Mouse (Mus musculus): ENCODE data around the gene Cdkn3.
"Not testable (repeated sequence)": the region's sequence is repeated elsewhere in the genome, so short reads cannot be mapped to it uniquely, and the experiment has no call there.

Gene Cdkn3

DNA sequence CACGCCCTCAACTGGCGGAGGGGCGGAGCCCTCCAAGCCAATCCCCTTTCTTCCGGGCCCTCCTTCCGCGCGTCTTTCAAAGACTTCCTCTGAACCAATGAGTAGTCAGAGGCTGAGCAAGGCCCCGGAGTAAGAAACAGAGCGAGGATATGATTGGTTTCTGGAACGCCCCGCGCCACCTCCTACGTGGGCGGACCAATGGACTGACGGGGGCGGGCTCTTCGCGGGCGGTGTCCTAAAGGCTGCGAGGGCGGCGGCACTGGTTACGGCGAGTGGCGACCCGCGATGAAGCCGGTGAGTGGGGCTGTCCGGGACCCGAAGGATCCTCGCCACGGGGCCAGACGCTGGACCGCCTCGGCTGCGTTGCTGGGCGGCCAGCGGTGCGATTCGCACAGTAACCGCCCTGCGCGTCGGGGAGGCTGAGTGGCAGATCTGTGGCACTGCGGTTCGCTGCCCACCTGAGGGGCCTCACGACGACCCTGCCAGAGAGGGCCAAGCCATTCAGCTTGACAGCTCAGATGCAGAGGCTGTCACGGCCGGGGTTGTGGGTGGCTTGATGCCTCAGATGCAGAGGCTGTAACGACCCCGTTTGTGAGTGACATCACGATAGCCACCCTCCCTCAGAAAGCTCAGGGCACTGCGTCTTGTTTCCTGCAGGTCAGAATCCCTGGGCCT lies at the start of gene Cdkn3:
TSS of gene Cdkn3 (plus strand) at position 187 of the 675 bp plus-strand sequence.
- peak; percentile 93 for DNase-seq

DNA sequence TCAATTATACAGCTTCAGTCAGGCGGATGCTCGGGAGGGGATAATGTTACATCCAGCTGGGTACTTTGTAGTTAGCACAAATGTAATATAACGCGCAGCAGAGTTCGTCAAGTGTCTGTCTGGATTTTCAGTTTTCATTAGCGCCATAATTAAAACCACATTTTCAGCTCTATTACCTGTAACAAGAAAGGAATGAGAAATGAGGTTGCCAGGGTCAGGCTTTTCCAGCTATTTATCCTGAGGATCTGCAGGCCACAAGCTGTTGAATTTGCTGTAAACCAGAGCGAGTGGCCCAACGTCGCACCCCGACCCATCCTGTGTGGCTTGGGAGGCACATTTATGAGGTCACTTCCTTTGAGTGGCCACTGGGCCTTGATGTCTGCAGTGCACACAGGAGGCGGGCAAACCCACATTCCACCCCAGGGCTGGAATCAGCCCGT lies 41.8 kb upstream of the Cdkn3 start:
- no peak for DNase-seq

DNA sequence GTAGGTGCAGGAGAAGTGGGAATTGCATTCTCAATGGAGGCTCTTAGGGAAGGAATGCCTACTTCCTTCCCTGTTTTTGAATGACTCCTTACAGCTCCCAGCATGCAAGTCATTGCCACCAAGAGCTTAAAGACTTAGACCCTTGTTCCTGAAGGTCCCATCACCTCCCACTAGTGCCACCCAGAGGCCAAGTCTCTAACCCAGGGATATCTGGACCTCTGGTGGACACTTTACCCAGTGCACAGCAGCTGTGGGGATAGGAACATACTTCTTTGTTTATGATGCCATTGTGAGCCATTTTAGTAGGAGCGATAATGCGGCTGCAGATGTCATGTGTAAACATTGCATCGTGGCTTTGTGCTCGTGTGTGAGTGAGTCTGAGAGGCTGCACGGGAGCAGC lies 38.3 kb upstream of the Cdkn3 start:
- DNase-seq = peak; percentile 38

DNA sequence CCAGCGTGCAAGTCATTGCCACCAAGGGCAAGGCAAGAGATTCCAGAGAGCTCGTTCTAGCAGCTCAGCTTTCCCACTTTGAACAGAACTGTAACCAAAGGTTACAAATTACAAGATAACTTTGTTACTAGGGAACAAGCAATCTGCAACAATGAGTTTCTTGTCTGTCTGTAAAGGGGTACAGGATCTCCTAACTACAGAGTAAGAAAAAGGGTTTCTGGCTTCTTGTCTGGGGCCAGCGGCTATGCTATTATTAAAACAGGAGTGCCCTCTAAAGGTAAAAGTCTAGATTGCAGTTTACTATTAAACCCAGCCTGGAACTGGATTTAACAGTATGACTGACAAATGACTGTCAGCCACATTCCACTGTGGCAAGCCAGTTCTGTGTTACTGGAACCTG lies 36.5 kb upstream of the Cdkn3 start:
- DNase-seq = no peak

DNA sequence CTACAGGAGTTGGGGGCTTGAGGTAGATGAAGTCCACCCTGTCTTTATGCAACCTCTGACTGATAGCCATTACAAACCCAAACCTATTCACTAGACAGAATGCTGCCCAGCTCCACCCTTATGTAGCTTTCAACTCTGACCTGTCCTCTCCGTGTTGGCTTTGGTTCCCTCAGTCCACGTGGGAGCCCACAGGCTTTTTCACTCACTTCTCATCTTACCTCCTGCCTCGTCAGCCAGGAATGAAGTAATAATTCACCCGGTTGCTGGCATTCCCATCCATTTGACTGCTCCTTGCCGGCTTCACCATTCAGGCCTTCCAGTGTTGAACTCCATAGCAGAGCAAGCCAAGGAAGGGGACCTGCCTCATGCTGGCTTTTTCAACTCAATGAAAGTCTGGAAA lies 35.4 kb upstream of the Cdkn3 start:
- peak; percentile 66 for DNase-seq

DNA sequence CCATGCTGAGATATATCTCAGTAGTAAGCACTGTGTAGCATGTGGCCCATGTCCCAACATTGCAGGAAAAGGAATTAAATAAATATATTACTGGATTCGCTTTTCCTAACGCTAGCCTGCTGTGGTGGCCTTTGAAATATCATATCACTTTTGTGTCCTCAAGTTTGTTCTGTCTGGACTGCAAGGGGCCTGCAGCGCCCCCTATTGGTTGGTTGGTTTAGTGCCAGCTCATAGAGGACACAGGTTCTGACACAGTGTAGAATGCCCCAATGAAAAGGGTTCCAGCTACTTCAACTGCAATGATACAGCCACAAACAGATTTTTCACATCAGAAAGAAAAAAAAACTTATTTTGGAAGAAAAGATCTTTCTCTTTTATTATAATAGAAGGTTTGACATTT lies 34.6 kb upstream of the Cdkn3 start:
- peak; percentile 15 for DNase-seq

DNA sequence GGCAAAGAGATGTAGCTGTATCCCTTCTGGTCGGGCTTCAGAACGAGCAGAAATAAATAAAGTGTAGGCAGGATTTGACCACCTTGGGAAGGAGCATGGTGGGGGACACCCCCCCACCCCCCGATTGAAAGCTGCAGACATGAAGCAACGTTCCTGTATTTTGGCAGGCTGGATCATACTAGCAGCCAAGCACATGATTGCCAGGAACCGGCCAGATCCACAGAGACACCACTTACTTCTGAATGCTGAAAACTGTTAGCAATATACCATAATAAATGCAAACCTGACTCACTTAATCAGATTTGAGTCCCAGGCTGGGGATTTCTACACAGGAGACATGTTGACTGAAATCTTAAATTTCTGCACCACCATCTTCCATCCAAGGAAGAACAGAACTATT lies 26.1 kb upstream of the Cdkn3 start:
- no peak for DNase-seq

DNA sequence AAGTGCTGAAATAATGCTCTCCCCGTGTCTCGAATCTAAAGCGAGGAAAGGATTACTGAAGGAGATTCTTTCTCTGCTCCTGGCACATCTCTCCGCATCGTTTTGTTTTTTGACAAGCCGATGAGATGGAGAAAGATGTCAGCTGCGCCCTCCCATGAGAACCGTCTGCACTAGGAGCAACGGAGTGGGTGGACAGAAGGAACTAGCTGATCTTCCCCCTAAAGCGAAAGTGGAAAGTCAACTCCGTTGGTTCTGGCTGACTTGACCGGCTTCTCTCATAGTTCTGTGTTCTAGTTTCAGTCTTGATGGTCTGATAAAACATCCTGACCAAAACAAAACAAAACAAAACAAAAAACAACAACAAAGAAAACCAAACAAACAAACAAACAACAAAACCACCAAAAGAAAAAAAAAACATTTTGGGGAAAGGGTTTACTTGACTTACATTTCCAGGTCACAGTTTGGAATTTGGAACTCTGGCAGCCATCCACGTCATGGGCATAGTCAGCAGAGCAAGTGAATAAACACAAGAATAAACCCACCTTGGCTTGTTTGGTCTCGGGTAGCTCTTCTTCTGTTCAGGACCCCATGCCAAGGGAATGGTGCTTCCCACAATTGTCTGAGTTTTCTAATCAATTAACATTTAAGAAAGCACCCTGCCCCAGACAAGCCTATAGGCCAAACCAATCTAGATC lies 25.4 kb upstream of the Cdkn3 start:
- no peak for DNase-seq

DNA sequence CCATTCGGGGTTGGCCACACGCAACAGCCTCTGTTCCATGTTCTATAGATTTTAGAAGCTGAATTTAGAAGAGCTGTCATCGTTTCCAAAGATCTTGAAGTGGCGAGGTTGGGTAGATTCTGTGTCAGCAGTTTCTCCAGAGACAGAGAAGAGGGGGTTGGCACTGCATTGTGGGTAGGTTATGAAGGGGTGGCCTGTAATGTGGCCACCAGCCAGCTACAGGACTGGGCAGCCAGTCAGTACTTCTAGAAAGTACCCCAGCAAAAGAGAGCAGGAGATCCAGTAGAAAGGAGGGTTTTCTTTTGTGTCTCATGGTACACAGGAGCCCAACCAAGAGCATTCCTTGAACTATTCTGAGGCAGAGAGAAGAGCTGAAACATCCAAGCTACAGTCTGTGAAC lies 24.0 kb upstream of the Cdkn3 start:
- no peak for DNase-seq

DNA sequence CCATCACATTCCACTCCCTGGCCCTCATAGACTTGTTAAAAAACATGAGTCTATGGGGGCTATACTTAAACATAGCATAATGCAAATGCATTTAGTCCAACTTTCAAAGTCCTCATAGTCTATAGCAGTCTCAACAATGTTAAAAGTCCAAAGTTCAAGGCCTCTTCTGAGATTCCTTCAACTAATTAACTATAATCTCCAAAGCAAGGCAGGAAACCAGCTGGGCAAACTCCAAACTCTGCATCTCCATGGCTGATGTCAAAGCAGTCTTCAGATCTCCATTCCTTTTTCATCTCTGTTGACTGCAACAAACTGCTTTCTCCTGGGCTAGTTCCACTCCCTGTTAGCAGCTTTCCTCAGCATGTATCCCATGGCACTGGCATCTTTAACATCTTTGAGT lies 23.0 kb upstream of the Cdkn3 start:
- not testable (repeated sequence) for DNase-seq

DNA sequence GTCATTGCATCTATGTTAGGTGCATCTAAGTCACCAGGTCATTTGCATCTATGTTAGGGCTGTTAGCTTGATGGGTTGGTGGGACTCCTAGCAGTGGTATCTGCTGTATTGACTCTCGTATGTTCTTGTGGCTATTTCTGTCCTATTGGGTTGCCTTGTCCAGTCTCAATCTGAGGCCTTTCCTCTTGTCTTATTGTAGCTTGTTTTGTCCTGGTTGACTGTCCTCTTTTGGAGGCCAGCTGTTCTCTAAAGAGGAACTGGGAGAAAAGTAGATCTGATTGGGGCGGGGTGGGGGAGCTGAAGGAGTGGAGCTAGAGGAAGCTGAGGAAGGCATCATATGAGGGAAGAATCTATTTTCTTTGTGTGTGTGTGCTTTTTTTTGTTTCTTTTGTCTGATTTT lies 17.7 kb upstream of the Cdkn3 start:
- no peak for DNase-seq

DNA sequence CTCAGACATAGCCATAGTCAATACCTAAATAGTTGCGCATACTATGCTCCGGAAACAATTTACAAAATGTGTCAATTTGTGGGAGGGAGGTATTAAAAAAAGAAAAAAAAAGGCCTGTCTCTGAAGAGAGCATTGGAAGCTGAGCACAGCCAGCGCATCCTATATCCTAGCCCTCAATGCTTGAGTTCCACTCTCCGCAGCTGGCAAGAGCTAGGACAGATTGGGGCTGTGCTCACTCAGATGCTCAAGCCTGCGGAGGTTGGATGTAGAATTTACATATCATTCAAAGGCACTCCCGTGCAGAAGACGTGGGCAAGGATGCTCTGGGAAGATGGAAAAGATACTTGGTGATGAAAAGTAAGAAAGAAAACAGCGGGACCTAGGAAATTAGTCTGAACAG lies 14.9 kb upstream of the Cdkn3 start:
- no peak for DNase-seq

DNA sequence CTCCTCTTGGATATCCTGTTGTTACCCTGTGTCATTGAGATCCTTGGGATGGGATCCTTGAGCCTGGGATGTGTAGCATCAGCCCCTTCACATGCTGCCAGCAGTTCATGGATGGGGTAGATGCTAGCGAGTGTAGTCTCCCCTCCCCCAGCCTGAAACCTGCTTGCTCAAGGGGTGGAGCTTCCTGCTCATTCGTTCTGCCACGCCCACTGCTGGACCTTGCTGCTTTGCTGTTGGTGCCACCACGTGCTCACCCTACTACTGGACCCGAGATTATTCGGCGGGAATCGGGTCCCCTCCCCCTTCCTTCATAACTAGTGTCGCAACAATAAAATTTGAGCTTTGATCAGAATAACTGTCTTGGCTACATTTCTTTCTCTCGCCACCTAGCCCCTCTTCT lies 6.0 kb upstream of the Cdkn3 start:
- DNase-seq = peak; percentile 15

DNA sequence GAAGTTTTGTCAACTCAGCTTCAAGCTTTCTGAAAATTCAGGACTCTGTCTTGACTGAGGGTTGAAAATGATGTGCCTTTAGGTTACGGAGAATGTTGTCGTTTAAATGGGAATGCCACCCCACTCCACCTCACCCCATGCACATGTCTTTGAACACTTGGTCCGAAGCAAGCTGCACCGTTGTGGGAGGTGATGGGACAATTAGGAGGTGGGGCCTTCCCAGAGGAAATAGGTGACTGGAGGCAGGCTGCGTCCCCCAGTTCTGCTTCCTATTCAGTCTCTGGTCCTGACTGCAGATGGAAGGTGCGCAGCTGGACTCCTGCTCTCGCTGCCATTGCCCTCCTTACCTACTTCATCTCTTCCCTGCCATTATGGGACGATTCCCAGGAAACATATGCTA lies 4.5 kb upstream of the Cdkn3 start:
- DNase-seq = no peak

DNA sequence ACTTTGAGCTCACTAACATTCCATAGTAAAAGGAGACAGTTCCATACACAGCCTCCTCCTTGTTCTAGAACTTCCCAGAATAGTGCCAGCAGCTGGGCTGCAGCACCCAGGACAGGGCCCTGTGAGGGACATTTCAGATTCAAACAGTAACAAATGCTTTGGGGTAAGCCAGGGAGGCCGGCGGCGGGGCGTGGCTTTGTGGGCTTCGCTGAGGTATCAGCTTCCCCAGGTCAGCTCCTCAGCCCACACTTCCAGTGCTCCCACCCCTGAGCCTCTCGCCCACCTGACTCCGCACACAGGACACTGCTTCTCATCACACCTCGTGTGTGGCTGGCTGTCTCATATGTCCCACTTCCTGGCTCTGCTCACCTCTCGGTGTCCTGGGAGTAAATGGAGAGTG lies 2.6 kb upstream of the Cdkn3 start:
- DNase-seq = no peak

DNA sequence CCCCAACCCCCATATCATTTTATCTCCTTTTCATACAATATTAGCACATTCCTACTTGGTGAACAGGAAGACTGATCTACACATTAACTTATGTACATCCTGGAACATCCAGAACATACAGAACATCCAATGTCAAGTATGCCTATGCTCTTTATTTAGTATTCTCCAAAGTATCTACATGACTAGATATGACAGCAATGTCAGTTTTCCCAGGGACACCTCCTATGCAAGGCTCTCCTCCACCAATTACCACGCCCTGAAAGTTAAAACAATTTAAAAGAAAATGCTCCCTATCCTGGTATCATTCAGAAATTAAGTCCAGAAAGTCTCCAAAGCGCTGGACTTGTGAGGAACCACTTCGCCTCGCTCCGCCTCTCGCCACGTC lies 379 bp upstream of the Cdkn3 start:
- DNase-seq = no peak

DNA sequence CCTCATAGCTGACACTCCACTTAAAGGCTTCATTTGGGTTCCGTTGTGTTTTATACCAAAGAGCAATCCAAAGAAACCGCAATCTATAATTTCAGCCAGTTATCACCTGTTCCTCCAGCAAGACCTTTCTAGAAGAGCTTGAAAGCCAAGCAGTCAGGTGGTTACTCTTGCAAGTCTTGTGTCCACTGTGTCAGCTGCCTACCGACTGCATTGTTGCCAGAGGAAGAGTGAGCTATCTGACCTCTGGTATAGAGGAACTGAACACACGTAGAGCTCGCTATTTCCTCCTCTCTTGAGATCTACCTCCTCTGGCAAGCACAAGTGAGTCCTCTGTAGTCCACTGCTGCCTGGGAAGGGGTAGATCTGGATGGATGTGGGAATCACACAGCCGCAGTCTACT lies 845 bp downstream of the Cdkn3 start:
- DNase-seq = no peak

DNA sequence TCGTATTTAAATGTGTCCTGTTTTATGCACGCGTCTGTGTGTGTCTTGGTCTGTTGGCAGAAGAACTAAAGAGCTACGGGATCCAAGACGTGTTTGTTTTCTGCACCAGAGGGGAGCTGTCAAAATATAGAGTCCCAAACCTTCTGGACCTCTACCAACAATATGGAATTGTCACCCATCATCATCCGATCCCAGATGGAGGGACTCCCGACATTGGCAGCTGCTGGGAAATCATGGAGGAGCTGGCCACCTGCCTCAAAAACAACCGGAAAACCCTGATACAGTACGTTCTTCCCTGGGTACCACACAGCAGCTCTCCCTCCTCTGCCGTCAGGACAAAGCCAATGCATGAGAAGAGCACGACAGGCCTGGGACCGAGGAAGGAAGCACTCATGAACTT lies 6.8 kb downstream of the Cdkn3 start:
- DNase-seq = no peak

DNA sequence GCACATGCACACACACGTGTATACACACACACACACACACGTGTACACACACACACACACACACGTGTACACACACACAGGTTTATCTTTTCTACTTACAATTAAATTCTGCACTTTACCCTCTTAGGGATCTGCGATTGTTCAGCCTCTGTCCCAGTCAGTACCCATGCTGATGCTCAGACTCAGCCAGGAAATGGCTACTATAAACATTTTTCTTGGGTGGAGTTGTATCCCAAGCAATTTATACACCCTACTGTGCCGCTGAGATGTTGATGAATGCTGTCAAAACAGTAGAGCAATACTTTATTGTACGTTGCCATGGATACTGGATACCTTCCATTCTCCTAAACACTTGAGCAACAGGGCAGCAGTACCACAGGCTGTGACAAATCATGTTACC lies 9.7 kb downstream of the Cdkn3 start:
- no peak for DNase-seq

DNA sequence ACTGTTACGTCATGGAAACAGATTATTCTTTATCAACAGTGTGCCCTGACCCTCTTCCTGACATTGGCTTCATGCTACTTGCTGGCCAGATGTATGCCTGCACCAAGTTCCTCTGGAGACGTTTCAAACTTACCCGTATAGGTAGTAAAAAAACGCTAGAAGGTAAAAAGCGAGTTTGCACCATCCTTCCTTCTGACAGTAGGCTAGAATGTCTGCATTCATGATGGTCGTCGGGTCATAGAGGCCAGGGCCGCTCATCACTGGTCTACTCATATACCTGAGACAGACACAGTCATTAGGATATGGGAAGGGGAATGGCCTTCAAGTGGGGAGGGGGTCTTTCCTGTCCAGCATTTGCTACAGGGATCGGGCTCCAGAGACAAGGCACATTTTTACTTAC lies 18.4 kb downstream of the Cdkn3 start:
- no peak for DNase-seq

DNA sequence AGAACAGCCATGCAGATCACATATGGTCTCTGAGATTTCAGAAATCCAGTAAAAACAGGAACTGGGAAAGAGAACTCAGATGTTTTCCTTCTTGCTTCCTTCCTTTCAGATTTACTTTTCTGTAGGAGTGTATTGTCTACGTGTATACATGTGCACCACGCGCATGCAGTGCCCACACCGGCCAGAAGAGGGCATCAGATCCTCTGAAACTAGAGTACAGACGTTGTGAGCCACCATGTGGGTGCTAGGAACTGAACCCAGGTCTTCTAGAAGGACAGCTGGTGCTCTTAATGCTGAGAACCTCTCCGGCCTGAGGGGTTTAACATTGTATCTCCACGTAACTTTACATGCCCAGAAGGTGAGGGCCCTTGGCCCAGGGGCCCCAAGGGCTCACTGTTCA lies 18.9 kb downstream of the Cdkn3 start:
- no peak for DNase-seq

DNA sequence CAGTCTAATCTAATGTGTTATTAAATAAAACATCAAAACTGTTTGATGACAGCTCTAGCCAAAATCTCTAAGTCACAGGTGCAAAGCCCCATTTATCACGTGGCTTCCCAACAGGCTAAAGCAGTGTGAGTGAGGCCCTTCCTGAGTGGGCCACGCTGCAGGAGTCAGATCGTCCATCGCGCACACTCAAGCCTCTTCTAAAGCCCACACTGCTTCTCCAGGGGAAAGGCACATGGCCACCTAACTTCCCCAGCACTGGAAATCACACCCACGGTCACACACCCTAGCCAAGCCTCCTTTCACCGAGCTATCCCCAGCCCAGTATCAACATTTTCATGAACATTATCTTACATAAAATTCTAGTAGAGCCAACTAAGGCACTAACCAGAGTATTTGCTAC lies 20.7 kb downstream of the Cdkn3 start:
- no peak for DNase-seq

DNA sequence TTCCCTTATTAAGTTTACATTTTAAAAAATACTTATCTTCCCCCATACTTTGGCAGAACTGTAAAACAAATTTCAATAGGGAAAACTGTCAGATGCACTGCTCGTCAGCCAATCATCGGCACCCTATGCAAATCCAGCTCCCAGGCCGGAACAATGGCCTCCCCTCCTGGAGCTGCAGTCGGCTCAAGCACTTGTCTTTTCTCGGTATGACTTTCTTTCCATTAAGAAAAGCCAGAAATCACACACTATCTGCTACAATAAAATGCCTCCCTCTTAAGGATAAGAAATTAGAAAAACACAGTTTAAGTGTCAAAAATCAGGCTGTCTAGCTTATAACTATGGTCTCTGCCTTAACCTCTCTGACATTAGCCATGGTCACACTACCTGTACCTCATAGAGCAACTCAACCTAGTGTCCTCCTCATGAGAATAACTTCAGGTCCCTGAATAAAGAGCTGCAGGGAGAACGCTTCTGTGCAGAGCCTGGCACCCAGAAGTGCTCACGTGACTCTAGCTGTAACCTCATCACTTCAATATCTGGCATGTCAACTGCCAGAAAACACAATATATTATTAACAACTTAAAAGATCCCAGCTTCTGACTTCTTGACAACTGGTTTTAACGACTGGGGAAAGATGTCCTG lies 22.0 kb downstream of the Cdkn3 start:
- DNase-seq = no peak

DNA sequence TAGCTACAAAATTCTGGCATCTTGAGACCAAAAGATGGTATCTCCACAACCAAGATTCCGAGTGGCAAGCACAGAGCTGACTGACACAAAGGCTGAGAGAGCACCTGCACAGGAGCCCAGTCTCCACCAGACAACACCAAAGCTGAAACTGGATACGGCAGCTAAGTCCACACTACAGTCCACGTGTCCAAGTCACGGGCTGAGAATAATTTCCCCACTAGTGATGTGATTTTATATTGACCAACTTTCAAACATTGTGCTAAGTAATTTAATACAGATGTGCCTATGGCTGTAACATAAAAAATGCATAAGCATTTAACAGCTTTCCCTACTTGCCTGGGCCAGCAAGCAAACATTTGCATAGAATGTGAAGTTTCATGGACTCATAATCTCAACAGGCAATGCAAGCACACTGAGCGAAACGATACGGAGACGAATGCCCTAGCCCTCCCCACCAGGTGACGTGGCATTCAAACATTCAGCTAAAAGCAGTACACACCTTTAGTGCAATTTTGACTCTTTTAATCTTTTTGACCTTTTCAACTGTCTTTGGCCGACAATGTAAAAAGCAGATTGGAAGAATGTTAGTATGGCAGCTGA lies 23.1 kb downstream of the Cdkn3 start:
- DNase-seq = no peak

Data from kidney, adult 18-20 months (tissue).